Mouse (Mus musculus) cerebellum, adult 2 months (tissue): ENCODE data around the gene Eogt. TPM values are rescaled to one million over a fixed set of nuclear protein-coding genes. Genes with fewer than 3 reads are reported as not detected.

Experiments used
- DNase-seq, 2 experiments: peaks; one replicate each; pipeline ENCODE4 v3.0.0; 2021
- H3K27ac ChIP-seq: fragments of 200-500 bp; 2 replicates; pipeline ENCODE4 v1.5.1; 2012; ENCODE audit warnings: low read length, control low read depth, inconsistent platforms; ENCODE audit not compliant: insufficient read depth
- H3K27me3 ChIP-seq: fragments of 200-500 bp; 2 replicates; pipeline ENCODE4 v1.6.1; 2012; ENCODE audit warnings: inconsistent platforms, mild to moderate bottlenecking, low read length, moderate library complexity; ENCODE audit not compliant: control insufficient read depth, insufficient read depth
- H3K4me1 ChIP-seq: fragments of 200-500 bp; 2 replicates; pipeline ENCODE4 v1.6.1; 2011; ENCODE audit warnings: low read length; ENCODE audit not compliant: control insufficient read depth, insufficient read depth
- H3K4me3 ChIP-seq: fragments of 200-500 bp; replicated peaks from 2 replicates; pipeline ENCODE3; 2011; ENCODE audit warnings: mild to moderate bottlenecking, low read depth, low read length, control low read depth; ENCODE audit not compliant: insufficient read depth
- CTCF ChIP-seq: fragments of 200-500 bp; IDR thresholded peaks from 2 replicates; pipeline ENCODE4 v1.5.1; 2011; ENCODE audit warnings: low read depth, mild to moderate bottlenecking, control low read depth, low read length, moderate library complexity, borderline replicate concordance; ENCODE audit not compliant: insufficient read depth
- POLR2A ChIP-seq: fragments of 200-500 bp; IDR thresholded peaks from 2 replicates; pipeline ENCODE4 v1.6.1; 2011; ENCODE audit warnings: low read length, control low read depth, borderline replicate concordance; ENCODE audit not compliant: insufficient read depth
- WGBS: fragments of 180-500 bp; shearing (Covaris S2); methylation state at CpG from one replicate; pipeline ENCODE4 v1.1.7; 2018; 5-methylcytosine and 5-hydroxymethylcytosine counted together
- polyA plus RNA-seq: library from polyadenylated mRNA; depleted of rRNA; stranded (reverse); fragments of >200 nt; gene quantifications from 2 replicates; pipeline ENCODE4 v1.2.3, GENCODE M21; 2012

Gene Eogt
- polyA plus RNA-seq, 1 experiment, result 21.8 TPM

DNA sequence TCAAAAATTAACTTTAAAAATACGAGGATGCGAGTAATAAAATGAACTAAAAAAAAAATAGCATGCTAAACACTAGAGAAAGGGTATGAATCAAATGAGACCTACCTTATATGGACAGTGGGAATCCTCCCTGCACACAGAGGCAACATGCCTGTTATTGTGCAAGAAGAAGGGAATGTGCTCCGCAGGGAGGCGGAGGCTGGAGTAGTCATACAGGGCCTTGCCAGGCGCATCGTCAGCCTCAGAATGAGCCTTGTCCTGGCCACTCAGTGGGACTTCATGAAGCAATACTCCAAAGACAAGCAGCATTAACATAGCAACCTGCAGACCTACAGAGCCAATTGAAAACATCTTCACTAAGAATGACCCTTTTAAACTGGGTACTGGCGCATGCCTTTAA lies 3.8 kb downstream of the Eogt start:
- H3K27me3 ChIP-seq, result no peaks in the 10 kb centered on the region
- WGBS, result 87% methylated on average over 7 of the region's 7 CpGs
- DNase-seq, result no peak
- no peaks in the 10 kb centered on the region for H3K4me1 ChIP-seq
- H3K27ac ChIP-seq, result no peak overlapping the region
- no peak overlapping the region for H3K4me3 ChIP-seq
- TF ChIP-seq POLR2A (no peak), CTCF (no peak)

DNA sequence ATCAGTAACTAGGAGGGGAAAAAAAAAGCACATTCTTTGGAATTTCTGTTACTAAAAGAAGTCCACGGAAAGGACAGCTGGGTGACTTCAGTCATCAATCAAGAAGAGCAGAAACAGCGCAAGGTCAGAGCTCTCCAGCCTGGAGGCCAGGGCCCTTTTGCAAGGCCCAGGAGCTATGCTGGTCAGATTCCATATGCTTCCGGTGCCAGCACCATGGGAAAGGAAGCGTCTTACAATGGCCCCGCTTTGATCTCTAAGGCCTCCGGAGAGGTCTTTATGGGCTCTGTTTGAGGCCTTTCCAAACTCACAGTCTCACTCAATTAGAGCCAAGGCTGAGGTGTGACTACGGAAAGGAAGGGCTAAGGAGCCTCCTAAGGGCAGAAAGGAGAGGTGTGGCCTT lies 4.6 kb downstream of the Eogt start:
- no peak overlapping the region for H3K27ac ChIP-seq
- WGBS, result 54% methylated on average over 7 of the region's 7 CpGs
- no peak for DNase-seq
- no peaks in the 10 kb centered on the region for H3K4me1 ChIP-seq
- no peak overlapping the region for H3K4me3 ChIP-seq
- TF ChIP-seq CTCF (no peak), POLR2A (no peak)
- H3K27me3 ChIP-seq, result no peaks in the 10 kb centered on the region

DNA sequence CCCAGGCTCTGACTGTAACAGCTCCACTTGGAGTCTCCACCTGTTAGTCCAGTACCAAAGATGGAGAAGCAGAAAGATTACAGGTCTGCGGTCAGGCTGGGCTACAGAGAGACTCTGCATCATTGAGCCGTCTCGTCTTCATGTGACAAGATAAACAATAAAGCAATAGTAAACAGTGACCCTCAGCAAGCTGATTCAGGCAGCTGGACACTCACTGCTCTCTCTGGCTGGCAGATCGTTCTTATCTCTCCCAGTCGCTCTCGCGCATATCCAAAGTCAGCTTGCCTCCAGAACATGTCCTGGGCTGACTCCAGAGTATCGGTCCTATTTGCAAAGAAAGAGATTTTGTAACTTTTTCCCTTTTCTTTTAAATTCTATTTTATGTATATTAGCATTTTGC lies 6.4 kb downstream of the Eogt start:
- Histone ChIP-seq H3K27ac (no peak overlapping the region), H3K27me3 (no peaks in the 10 kb centered on the region), H3K4me3 (no peak overlapping the region), H3K4me1 (no peaks in the 10 kb centered on the region)
- 84% methylated on average over 8 of the region's 8 CpGs for WGBS
- TF ChIP-seq CTCF (no peak), POLR2A (no peak)
- DNase-seq, result no peak

DNA sequence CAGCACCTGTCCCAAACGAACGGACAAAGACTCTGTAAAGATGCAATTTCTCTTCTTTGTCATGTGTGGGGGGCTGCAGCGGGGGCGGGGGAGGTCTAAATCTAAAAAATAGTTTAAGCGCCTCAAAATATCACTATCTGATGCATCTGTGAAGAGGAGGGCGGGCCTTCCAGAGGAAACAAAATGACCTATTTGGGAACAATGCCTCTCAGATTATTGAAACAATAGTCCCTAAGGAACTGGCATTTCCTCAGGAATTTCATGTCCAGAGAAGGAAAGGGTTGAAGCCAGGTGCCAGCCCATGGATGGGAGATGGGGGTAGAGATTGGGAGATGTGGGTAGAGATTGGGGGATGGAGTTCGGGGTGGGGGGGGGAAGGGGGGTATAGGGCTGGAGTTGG lies 7.2 kb downstream of the Eogt start:
- H3K27ac ChIP-seq, result no peak overlapping the region
- H3K4me3 ChIP-seq, result no peak overlapping the region
- no peaks in the 10 kb centered on the region for H3K4me1 ChIP-seq
- DNase-seq, result no peak
- TF ChIP-seq POLR2A (no peak), CTCF (no peak)
- no peaks in the 10 kb centered on the region for H3K27me3 ChIP-seq
- 83% methylated on average over 7 of the region's 7 CpGs for WGBS

DNA sequence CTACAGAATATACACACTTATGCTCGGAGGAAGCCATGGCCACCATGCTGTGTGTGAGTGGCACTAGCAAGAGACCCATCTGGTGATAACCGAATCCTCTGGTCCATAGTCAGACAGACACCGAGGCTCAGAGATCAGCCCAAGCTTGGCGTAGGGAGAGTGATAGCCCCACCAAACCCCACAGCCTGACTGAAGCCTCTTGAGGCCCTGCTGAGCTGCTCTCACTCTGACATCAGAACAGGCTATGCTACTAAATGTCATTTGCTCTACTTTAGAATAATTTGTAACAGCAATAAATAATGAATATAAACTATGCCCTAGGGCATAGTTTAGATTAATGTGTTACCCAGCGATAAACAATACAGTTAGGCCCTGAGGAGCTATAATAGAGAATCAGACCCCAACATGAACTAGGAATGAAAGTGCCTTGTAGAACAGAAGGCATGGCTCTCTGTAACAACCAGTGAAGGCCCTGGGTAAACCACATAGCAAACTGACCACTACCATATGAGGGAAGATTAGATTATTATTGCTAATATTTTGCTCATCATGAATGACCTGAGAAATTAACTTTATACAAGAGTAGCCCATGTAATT lies 16.2 kb downstream of the Eogt start:
- 85% methylated on average over 5 of the region's 5 CpGs for WGBS

DNA sequence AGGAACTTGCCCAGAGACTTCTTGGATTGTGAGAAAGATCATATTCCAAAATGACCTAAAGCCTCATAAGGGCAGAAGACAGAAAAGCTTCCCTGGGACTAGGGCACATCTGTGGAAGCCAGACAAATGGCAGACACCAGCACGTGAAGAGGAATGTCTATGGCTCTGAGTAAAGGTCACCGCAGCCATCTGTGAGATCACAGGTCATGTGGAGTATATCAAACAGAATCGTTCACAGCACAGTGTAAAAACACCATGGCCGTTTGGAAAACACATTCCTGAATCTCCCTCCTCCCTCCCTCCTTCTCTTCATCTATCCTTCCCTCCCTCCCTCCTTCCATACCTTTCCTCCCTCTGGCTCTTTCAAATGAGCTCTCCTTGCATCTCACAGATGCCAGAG lies 17.2 kb downstream of the Eogt start:
- H3K27ac ChIP-seq, result no peak overlapping the region
- TF ChIP-seq CTCF (no peak), POLR2A (no peak)
- H3K4me3 ChIP-seq, result no peak overlapping the region
- no peaks in the 10 kb centered on the region for H3K27me3 ChIP-seq
- no peaks in the 10 kb centered on the region for H3K4me1 ChIP-seq
- no peak for DNase-seq
- 63% methylated on average over 4 of the region's 4 CpGs for WGBS

More for the DNA sequence above, 16.2 kb downstream of the Eogt start:
- H3K4me1 ChIP-seq, result no peaks in the 10 kb centered on the region
- DNase-seq, result no peak
- H3K27me3 ChIP-seq, result no peaks in the 10 kb centered on the region
- no peak overlapping the region for H3K4me3 ChIP-seq
- no peak overlapping the region for H3K27ac ChIP-seq
- no peak for TF ChIP-seq POLR2A
- no peak for TF ChIP-seq CTCF

- H3K27ac ChIP-seq, result no peak overlapping the region
- 71% methylated on average over 5 of the region's 5 CpGs for WGBS
- TF ChIP-seq POLR2A (no peak), CTCF (no peak)
- no peaks in the 10 kb centered on the region for H3K27me3 ChIP-seq
- DNase-seq, result no peak
- H3K4me1 ChIP-seq, result no peaks in the 10 kb centered on the region
- H3K4me3 ChIP-seq, result no peak overlapping the region
Measured at GRCm38 (mm10) chr6:97130979-97131378, 18.0 kb downstream of the Eogt start.

DNA sequence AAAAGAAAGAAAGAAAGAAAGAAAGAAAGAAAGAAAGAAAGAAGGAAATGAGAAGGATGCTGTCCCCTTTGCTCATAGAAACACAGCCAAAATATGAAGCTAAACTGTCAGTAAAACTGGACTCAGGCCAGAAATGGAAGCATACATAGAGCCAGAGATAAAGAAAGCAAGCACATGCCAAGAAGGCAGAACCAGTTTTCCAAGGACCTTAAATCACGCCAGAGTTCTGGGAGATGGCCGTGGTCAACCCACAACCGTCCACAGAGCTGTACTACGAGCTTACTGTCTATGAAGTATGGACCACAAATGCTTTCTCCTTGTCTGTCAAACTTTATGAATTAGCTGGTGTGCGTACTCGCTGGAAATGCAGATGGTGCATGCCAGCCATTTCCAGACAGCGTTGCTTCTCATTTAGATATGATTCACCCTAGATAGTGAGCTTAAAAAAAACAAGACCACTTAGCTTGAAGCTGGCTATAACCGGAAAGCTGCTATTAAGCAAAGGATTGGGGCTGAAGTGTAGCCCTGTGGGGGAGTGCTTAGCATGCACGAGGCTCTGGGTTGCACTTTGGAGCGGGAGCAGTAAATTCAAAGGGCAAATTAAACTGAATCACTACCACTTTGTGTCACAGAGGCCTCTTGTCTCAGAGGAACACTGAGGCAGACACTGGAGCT lies 24.5 kb downstream of the Eogt start:
- no peak overlapping the region for H3K27ac ChIP-seq
- no peaks in the 10 kb centered on the region for H3K27me3 ChIP-seq
- H3K4me3 ChIP-seq, result no peak overlapping the region
- WGBS, result 43% methylated on average over 10 of the region's 10 CpGs
- no peak for DNase-seq
- TF ChIP-seq CTCF (no peak), POLR2A (no peak)
- no peaks in the 10 kb centered on the region for H3K4me1 ChIP-seq
